ENCODE assay signal across 13 mouse cellular contexts in genomic region chr1:92634976-92635599, GRCm38 (mm10). TPM values are rescaled to one million over a fixed set of nuclear protein-coding genes. Genes with fewer than 3 reads are reported as not detected.
DNase-seq lines count a peak whose midpoint lies in the region; ATAC-seq lines count a peak whose summit lies in the region.
"Had no signal": no experiment of that assay in that cellular context is flagged by ENCODE, and none has a peak within 500 bp of the region (broad histone marks: within the 10 kb centered on the region; RNA-seq: fewer than 3 reads in every experiment).

No protein-coding gene starts in this region.

- no peak overlapping the region for H3K9ac ChIP-seq in midbrain, embryonic 11.5 days (ENCODE audit: low read length)
- H3K9ac ChIP-seq in kidney, embryonic 14.5 days (ENCODE audit: low read depth, low read length): no peak overlapping the region

- no peak overlapping the region for H3K27ac ChIP-seq in midbrain, embryonic 11.5 days (ENCODE audit: low read depth, low read length)
- no peak overlapping the region for H3K27ac ChIP-seq in kidney, embryonic 14.5 days (ENCODE audit: low read depth, low read length)

- H3K4me3 ChIP-seq in midbrain, embryonic 11.5 days (ENCODE audit: low read depth, low read length): no peak overlapping the region
- no peak overlapping the region for H3K4me3 ChIP-seq in kidney, embryonic 14.5 days (ENCODE audit: low read length)
- H3K4me3 ChIP-seq: myocyte had no signal

- no peaks in the 10 kb centered on the region for H3K9me3 ChIP-seq in midbrain, embryonic 11.5 days (ENCODE audit: control insufficient read depth, low read length)
- H3K9me3 ChIP-seq in kidney, embryonic 14.5 days (ENCODE audit: control insufficient read depth, low read length): no peaks in the 10 kb centered on the region

- H3K27me3 ChIP-seq in midbrain, embryonic 11.5 days (ENCODE audit: control insufficient read depth, insufficient read depth, low read length): no peaks in the 10 kb centered on the region
- no peaks in the 10 kb centered on the region for H3K27me3 ChIP-seq in kidney, embryonic 14.5 days (ENCODE audit: control insufficient read depth, insufficient read depth, low read length)

- 80% methylated on average over 4 of the region's 4 CpGs for WGBS in midbrain, embryonic 11.5 days
- 93% methylated on average over 4 of the region's 4 CpGs for WGBS in kidney, embryonic 14.5 days

- intact Hi-C loops in gastrocnemius, postnatal 36 days (cut with DNase I): no loop called here

- peaks cover 4% of the 10 kb centered on the region for H3K4me1 ChIP-seq in midbrain, embryonic 11.5 days (ENCODE audit: control insufficient read depth, insufficient read depth, low read length)
- H3K4me1 ChIP-seq in kidney, embryonic 14.5 days (ENCODE audit: control insufficient read depth, insufficient read depth, low read length): no peaks in the 10 kb centered on the region

- DNase-seq in heart, adult 11 months: peak; percentile 83
- no peak for DNase-seq in heart, adult 9 months (ENCODE audit: low spot score in 2 of 2)
- DNase-seq in embryo, embryonic 10.5 days (ENCODE audit: low spot score): peak; percentile 24
- DNase-seq in forelimb bud, embryonic 11.5 days (ENCODE audit: low read depth, low spot score): peak; percentile 27
- DNase-seq in midbrain, embryonic 11.5 days (ENCODE audit: low spot score, missing footprints): no peak
- DNase-seq in heart, adult 8-10 months (ENCODE audit: low spot score): no peak
- no peak for DNase-seq in gastrocnemius, postnatal 36 days
- DNase-seq: cerebellum, adult 8-10 months; gastrocnemius, postnatal 14 days; liver had no signal

- ATAC-seq in midbrain, embryonic 11.5 days (ENCODE audit: low FRiP score): peak; percentile 54; the same call in 1 of the 2 replicates
- no peak for ATAC-seq in kidney, embryonic 14.5 days (ENCODE audit: low FRiP score, low TSS enrichment)
- ATAC-seq: inflammation-experienced regulatory T-cells, adult 6 months had no signal

- no peak overlapping the region for H3K4me2 ChIP-seq in midbrain, embryonic 11.5 days
- H3K4me2 ChIP-seq in kidney, embryonic 14.5 days (replicated peaks; ENCODE audit: low read depth, low read length): no peak overlapping the region

- peaks cover 8% of the 10 kb centered on the region; the same call in 1 of the 2 replicates for H3K36me3 ChIP-seq in midbrain, embryonic 11.5 days (ENCODE audit: control insufficient read depth, insufficient read depth, low read length)
- peaks cover 36% of the 10 kb centered on the region for H3K36me3 ChIP-seq in kidney, embryonic 14.5 days (ENCODE audit: control insufficient read depth, insufficient read depth, low read length)

RNA-seq across cellular contexts. Expression of gene Cops9, which starts 6.7 kb away (rescaled TPM):
- 354 and 411 TPM in 2 replicates for polyA plus RNA-seq in midbrain, embryonic 11.5 days (2014; fragmentation: Nextera tagmentation; extraction: Ambion mirVana)
- 100 to 1,000 TPM; 218 to 255 (median 237) TPM for total RNA-seq in heart, adult 8-10 months (2022)
- 414 and 584 TPM in 2 replicates for polyA plus RNA-seq in kidney, embryonic 14.5 days (2014; fragmentation: Nextera tagmentation; extraction: Ambion mirVana)
- total RNA-seq in gastrocnemius, postnatal 36 days (2021): 100 to 1,000 TPM; 170 to 184 TPM

RNA-seq across cellular contexts. Expression of gene Otos, which starts 13.6 kb away (rescaled TPM):
- polyA plus RNA-seq in midbrain, embryonic 11.5 days (2014; fragmentation: Nextera tagmentation; extraction: Ambion mirVana): 0.08 TPM in 1 of 2 replicates, not detected in the other
- not detected for total RNA-seq in heart, adult 8-10 months (2022)
- polyA plus RNA-seq in kidney, embryonic 14.5 days (2014; fragmentation: Nextera tagmentation; extraction: Ambion mirVana): 0.43 TPM in 1 of 2 replicates, not detected in the other
- total RNA-seq in gastrocnemius, postnatal 36 days (2021): not detected

RNA-seq across cellular contexts. Expression of gene Olfr12, which starts 17.5 kb away (rescaled TPM):
- 0.05 and 0.12 TPM in 2 replicates for polyA plus RNA-seq in midbrain, embryonic 11.5 days (2014; fragmentation: Nextera tagmentation; extraction: Ambion mirVana)
- not detected for total RNA-seq in heart, adult 8-10 months (2022)
- polyA plus RNA-seq in kidney, embryonic 14.5 days (2014; fragmentation: Nextera tagmentation; extraction: Ambion mirVana): not detected in 2 replicates
- total RNA-seq in gastrocnemius, postnatal 36 days (2021): not detected
- total RNA-seq: gastrocnemius, postnatal 14 days had no signal
- polyA plus RNA-seq: inflammation-experienced regulatory T-cells, adult 6 months; myocyte had no signal

RNA-seq across cellular contexts. Expression of gene Olfr1410, which starts 29.5 kb away (rescaled TPM):
- not detected in 2 replicates for polyA plus RNA-seq in midbrain, embryonic 11.5 days (2014; fragmentation: Nextera tagmentation; extraction: Ambion mirVana)
- total RNA-seq in heart, adult 8-10 months (2022): not detected
- polyA plus RNA-seq in kidney, embryonic 14.5 days (2014; fragmentation: Nextera tagmentation; extraction: Ambion mirVana): not detected in 2 replicates
- total RNA-seq in gastrocnemius, postnatal 36 days (2021): not detected
- total RNA-seq: gastrocnemius, postnatal 14 days had no signal
- polyA plus RNA-seq: inflammation-experienced regulatory T-cells, adult 6 months; myocyte had no signal

RNA-seq across cellular contexts. Expression of gene Olfr1411, which starts 40.9 kb away (rescaled TPM):
- not detected in 2 replicates for polyA plus RNA-seq in midbrain, embryonic 11.5 days (2014; fragmentation: Nextera tagmentation; extraction: Ambion mirVana)
- total RNA-seq in heart, adult 8-10 months (2022): not detected
- polyA plus RNA-seq in kidney, embryonic 14.5 days (2014; fragmentation: Nextera tagmentation; extraction: Ambion mirVana): not detected in 2 replicates
- total RNA-seq in gastrocnemius, postnatal 36 days (2021): not detected
- total RNA-seq: gastrocnemius, postnatal 14 days had no signal
- polyA plus RNA-seq: inflammation-experienced regulatory T-cells, adult 6 months; myocyte had no signal

Comparison
In these comparisons a context has a peak if more than half of its experiments do, and no peak if none do; other contexts are left out.
1. DNase-seq: peak in heart, adult 11 months (single experiment), embryo, embryonic 10.5 days (single experiment) and forelimb bud, embryonic 11.5 days (single experiment); none in heart, adult 9 months (0 of 2), midbrain, embryonic 11.5 days (single experiment), heart, adult 8-10 months (single experiment) and gastrocnemius, postnatal 36 days (0 of 2).